Mouse (Mus musculus) ES-Bruce4 (cell line): ENCODE results near the gene Prkaa2. TPM values are rescaled to one million over a fixed set of nuclear protein-coding genes. Genes with fewer than 3 reads are reported as not detected.

Experiments used
- H3K27ac ChIP-seq: 2 replicates; pipeline ENCODE4 v1.5.1; 2012; ENCODE audit warnings: low read length, inconsistent platforms; ENCODE audit not compliant: insufficient read depth
- H3K27me3 ChIP-seq: 2 replicates; pipeline ENCODE4 v1.6.1; 2012; ENCODE audit warnings: mild to moderate bottlenecking, low read length, inconsistent platforms; ENCODE audit not compliant: control insufficient read depth, poor library complexity, insufficient read depth, severe bottlenecking
- H3K36me3 ChIP-seq: 2 replicates; pipeline ENCODE4 v1.6.1; 2012; ENCODE audit warnings: inconsistent platforms, mild to moderate bottlenecking, low read length, moderate library complexity; ENCODE audit not compliant: control insufficient read depth, poor library complexity, insufficient read depth, severe bottlenecking
- H3K4me1 ChIP-seq: one replicate; pipeline ENCODE4 v1.8.1; 2011; ENCODE audit warnings: low read length; ENCODE audit not compliant: control insufficient read depth, insufficient read depth
- H3K4me3 ChIP-seq: 2 replicates; pipeline ENCODE4 v1.5.1; 2011; ENCODE audit warnings: low read depth, mild to moderate bottlenecking, low read length
- H3K9ac ChIP-seq: 2 replicates; pipeline ENCODE4 v1.6.1; 2012; ENCODE audit warnings: low read depth, mild to moderate bottlenecking, inconsistent platforms; ENCODE audit not compliant: poor library complexity, severe bottlenecking
- H3K9me3 ChIP-seq: replicated peaks from 2 replicates; pipeline ENCODE4 v1.6.1; 2012; ENCODE audit warnings: mild to moderate bottlenecking, low read length, inconsistent platforms; ENCODE audit not compliant: control insufficient read depth, poor library complexity, insufficient read depth, severe bottlenecking
- CTCF ChIP-seq: IDR thresholded peaks from one replicate; pipeline ENCODE4 v1.8.1; 2011; ENCODE audit warnings: low read depth, low read length
- EP300 ChIP-seq: IDR thresholded peaks from 2 replicates; pipeline ENCODE4 v1.6.1; 2011; ENCODE audit warnings: low read depth, low read length; ENCODE audit not compliant: insufficient read depth
- POLR2A ChIP-seq: IDR thresholded peaks from one replicate; pipeline ENCODE4 v1.8.1; 2011; ENCODE audit warnings: low read length; ENCODE audit not compliant: insufficient read depth
- polyA plus RNA-seq: library from polyadenylated mRNA; stranded (reverse); fragments of >200 nt; gene quantifications from 2 replicates; pipeline ENCODE4 v1.2.4, GENCODE M21; 2011; ENCODE audit warnings: low read depth; ENCODE audit not compliant: missing spikeins, insufficient read depth, insufficient read length

Prkaa2 gene
- polyA plus RNA-seq, 1 experiment: 14.0 TPM

GRCm38 (mm10) chr4:104990016-104990415 is 119.7 kb downstream of the Prkaa2 start:
- no peak overlapping the region for H3K4me3 ChIP-seq
- no peaks in the 10 kb centered on the region for H3K36me3 ChIP-seq
- no peak overlapping the region for H3K27ac ChIP-seq
- no peaks in the 10 kb centered on the region for H3K27me3 ChIP-seq
- H3K9me3 ChIP-seq: no peaks in the 10 kb centered on the region
- no peak overlapping the region for H3K9ac ChIP-seq
- TF ChIP-seq POLR2A: no peak
- no peak for TF ChIP-seq EP300
- TF ChIP-seq CTCF: no peak
- H3K4me1 ChIP-seq: no peaks in the 10 kb centered on the region

- no peaks in the 10 kb centered on the region for H3K27me3 ChIP-seq
- no peaks in the 10 kb centered on the region for H3K9me3 ChIP-seq
- no peak overlapping the region for H3K9ac ChIP-seq
- no peaks in the 10 kb centered on the region for H3K36me3 ChIP-seq
- H3K27ac ChIP-seq: no peak overlapping the region
- no peaks in the 10 kb centered on the region for H3K4me1 ChIP-seq
- no peak overlapping the region for H3K4me3 ChIP-seq
- no peak for TF ChIP-seq CTCF
- TF ChIP-seq EP300: no peak
- no peak for TF ChIP-seq POLR2A
Observed at GRCm38 (mm10) chr4:104988709-104989108, 121.0 kb downstream of the Prkaa2 start.

- TF ChIP-seq CTCF (no peak), EP300 (no peak), POLR2A (no peak)
- no peaks in the 10 kb centered on the region for H3K36me3 ChIP-seq
Observed at GRCm38 (mm10) chr4:104988102-104988501, 121.6 kb downstream of the Prkaa2 start.

DNA sequence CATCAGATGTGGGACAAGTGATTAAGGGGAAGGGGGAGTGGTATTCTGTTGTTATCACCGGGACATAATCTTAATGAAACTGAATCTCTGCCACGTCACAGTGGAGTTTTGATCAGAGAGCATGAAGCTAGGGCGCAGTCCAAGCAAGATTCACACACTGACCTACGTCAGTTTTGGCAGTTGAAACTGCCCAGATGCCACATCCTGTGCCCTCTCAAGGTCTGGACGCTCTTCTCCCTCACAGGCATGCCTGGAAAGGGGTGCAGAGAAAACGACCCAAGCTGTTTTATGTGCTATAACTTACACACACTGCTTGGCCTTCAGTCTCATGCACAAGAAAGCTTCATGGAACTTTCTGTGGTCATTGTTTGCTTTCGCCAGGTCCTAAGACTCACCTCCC is 122.1 kb downstream of the Prkaa2 start:
- Histone ChIP-seq H3K9ac (no peak overlapping the region), H3K36me3 (no peaks in the 10 kb centered on the region), H3K27ac (no peak overlapping the region), H3K9me3 (no peaks in the 10 kb centered on the region), H3K4me3 (no peak overlapping the region), H3K4me1 (no peaks in the 10 kb centered on the region), H3K27me3 (no peaks in the 10 kb centered on the region)
- TF ChIP-seq CTCF (no peak), EP300 (no peak), POLR2A (no peak)

More at GRCm38 (mm10) chr4:104988102-104988501, 121.6 kb downstream of the Prkaa2 start:
- Histone ChIP-seq H3K4me1 (no peaks in the 10 kb centered on the region), H3K4me3 (no peak overlapping the region), H3K9ac (no peak overlapping the region), H3K27me3 (no peaks in the 10 kb centered on the region), H3K27ac (no peak overlapping the region), H3K9me3 (no peaks in the 10 kb centered on the region)

- no peaks in the 10 kb centered on the region for H3K27me3 ChIP-seq
Observed at GRCm38 (mm10) chr4:104985960-104986632, 123.6 kb downstream of the Prkaa2 start.

More at GRCm38 (mm10) chr4:104985960-104986632, 123.6 kb downstream of the Prkaa2 start:
- Histone ChIP-seq H3K27ac (no peak overlapping the region), H3K36me3 (no peaks in the 10 kb centered on the region), H3K9me3 (no peaks in the 10 kb centered on the region), H3K4me1 (no peaks in the 10 kb centered on the region), H3K4me3 (no peak overlapping the region), H3K9ac (no peak overlapping the region)
- no peak for TF ChIP-seq CTCF
- TF ChIP-seq POLR2A: no peak
- no peak for TF ChIP-seq EP300

Other genes with a start within 250 kb of the Prkaa2 start
- not detected in 2 replicates for gene C8a, start 233.5 kb downstream of the Prkaa2 start, polyA plus RNA-seq
- gene Fyb2, start 196.4 kb downstream of the Prkaa2 start, polyA plus RNA-seq: 0.25 and 0.37 TPM in 2 replicates
- gene Plpp3, start 47.5 kb upstream of the Prkaa2 start, polyA plus RNA-seq: 16.1 and 17.5 TPM in 2 replicates